Mouse (Mus musculus) adrenal gland, postnatal 36 days (tissue): ENCODE data around the gene Serinc1. TPM values are rescaled to one million over a fixed set of nuclear protein-coding genes. Genes with fewer than 3 reads are reported as not detected.

Experiments used
- DNase-seq, 2 experiments: peaks; one replicate each; pipeline ENCODE4 v3.0.0; 2021; ENCODE audit warnings: mixed read lengths in 1 of 2
- total RNA-seq, 2 experiments: library from RNA; stranded (reverse); gene quantifications; 2 replicates each; pipeline ENCODE4 v1.2.3; 2021

Serinc1 gene
- total RNA-seq, 2 experiments from 2014 or later = 308 to 387 TPM

GRCm38 (mm10) chr10:57485908-57486541 lies 46.3 kb downstream of the Serinc1 start, which contains the start of gene Hsf2:
Hsf2 (plus strand) TSS chr10:57486385.
- DNase-seq = peak; percentile 97 to 98

GRCm38 (mm10) chr10:57484741-57485140 lies 47.6 kb downstream of the Serinc1 start:
- DNase-seq = no peak

- DNase-seq = no peak
These were observed 50.6 kb downstream of the Serinc1 start for GRCm38 (mm10) chr10:57481717-57482116.

GRCm38 (mm10) chr10:57477121-57477843 lies 55.0 kb downstream of the Serinc1 start:
- DNase-seq = peak in 1 of 2 experiments; percentile 7

Other genes with a start within 250 kb of the Serinc1 start
- gene Hsf2, start 46.1 kb downstream of the Serinc1 start, total RNA-seq = 10 to 100 TPM; 14.9 to 16.5 TPM
- gene Pkib, start 99.5 kb upstream of the Serinc1 start, total RNA-seq = under 1 TPM; 0.07 to 0.79 TPM